Mouse (Mus musculus) lung, embryonic 16.5 days (tissue): ENCODE results near the gene Efs. TPM values are rescaled to one million over a fixed set of nuclear protein-coding genes. Genes with fewer than 3 reads are reported as not detected.

Experiments
- ATAC-seq: fragments of 200-750 bp; cut with Nextera tagmentation; 2 replicates; pipeline ENCODE4 v1.8.0; 2017; ENCODE audit warnings: low read depth, mild to moderate bottlenecking, moderate library complexity
- H3K27ac ChIP-seq: fragments of 300-500 bp; sonication (generic); 2 replicates; pipeline ENCODE4 v1.5.1; 2014; ENCODE audit warnings: mild to moderate bottlenecking, control low read depth, low read length
- H3K27me3 ChIP-seq: fragments of 300-500 bp; sonication (generic); 2 replicates; pipeline ENCODE4 v1.6.1; 2014; ENCODE audit warnings: low read depth, low read length, mixed read lengths; ENCODE audit not compliant: control insufficient read depth, insufficient read depth
- H3K36me3 ChIP-seq: fragments of 300-500 bp; sonication (generic); 2 replicates; pipeline ENCODE4 v1.6.1; 2014; ENCODE audit warnings: low read length; ENCODE audit not compliant: control insufficient read depth, insufficient read depth
- H3K4me1 ChIP-seq: fragments of 300-500 bp; sonication (generic); replicated peaks from 2 replicates; pipeline ENCODE4 v1.6.1; 2014; ENCODE audit warnings: low read length, mixed read lengths; ENCODE audit not compliant: control insufficient read depth, insufficient read depth
- H3K4me2 ChIP-seq: fragments of 300-500 bp; sonication (generic); 2 replicates; pipeline ENCODE4 v1.6.1; 2014; ENCODE audit warnings: low read depth, low read length, control low read depth
- H3K4me3 ChIP-seq: fragments of 300-500 bp; sonication (generic); 2 replicates; pipeline ENCODE4 v1.5.1; 2014; ENCODE audit warnings: mild to moderate bottlenecking, low read length, control low read depth
- H3K9ac ChIP-seq: fragments of 300-500 bp; sonication (generic); 2 replicates; pipeline ENCODE4 v1.6.1; 2014; ENCODE audit warnings: low read length, control low read depth
- H3K9me3 ChIP-seq: fragments of 300-500 bp; sonication (generic); 2 replicates; pipeline ENCODE4 v1.6.1; 2016; ENCODE audit warnings: low read length; ENCODE audit not compliant: control insufficient read depth
- WGBS: fragments of 180-500 bp; shearing (Covaris S2); extraction: QIAGEN DNeasy Blood & Tissue Kit; methylation state at CpG from one replicate; pipeline ENCODE4 v1.1.7; 2014; 5-methylcytosine and 5-hydroxymethylcytosine counted together
- microRNA counts: library from miRNA; unstranded; fragments of <30 nt; microRNA quantifications from one replicate; lab custom pipeline; 2016
- microRNA-seq: library from miRNA; unstranded; fragments of <30 nt; microRNA quantifications from one replicate; pipeline ENCODE4, GENCODE M21; 2016
- polyA plus RNA-seq: library from polyadenylated mRNA; unstranded; fragments of >200 nt; fragmentation: Nextera tagmentation; extraction: Ambion mirVana; gene quantifications from 2 replicates; pipeline ENCODE4 v1.2.1, GENCODE M21; 2015

Gene Efs
- polyA plus RNA-seq, 1 experiment from 2014 or later = 26.0 TPM

- Histone ChIP-seq H3K4me3 (no peak within 1 kb of the TSS), H3K9me3 (no peaks in the 10 kb centered on the region; the same call in 1 of the 2 replicates), H3K4me2 (no peak within 1 kb of the TSS), H3K9ac (no peak within 1 kb of the TSS), H3K36me3 (no peaks in the 10 kb centered on the region), H3K27me3 (no peaks in the 10 kb centered on the region), H3K27ac (no peak within 1 kb of the TSS), H3K4me1 (peaks cover 4% of the 10 kb centered on the region; the same call in 1 of the 2 replicates)
- ATAC-seq = no peak
- WGBS = 89% methylated on average over 5 of the region's 5 CpGs
Observed at GRCm38 (mm10) chr14:54870861-54871260, 55.1 kb downstream of the Efs start, which contains the start of gene Homez. Gene Homez, minus strand, starts transcription at chr14:54870961.

- Histone ChIP-seq H3K9me3 (no peaks in the 10 kb centered on the region; the same call in 1 of the 2 replicates), H3K4me1 (peaks cover 3% of the 10 kb centered on the region; the same call in 1 of the 2 replicates), H3K4me3 (no peak overlapping the region), H3K9ac (no peak overlapping the region), H3K27me3 (no peaks in the 10 kb centered on the region), H3K27ac (no peak overlapping the region), H3K4me2 (no peak overlapping the region), H3K36me3 (no peaks in the 10 kb centered on the region)
- WGBS = 80% methylated on average over 4 of the region's 4 CpGs
- no peak for ATAC-seq
Observed at GRCm38 (mm10) chr14:54868026-54868425, 57.9 kb downstream of the Efs start.

GRCm38 (mm10) chr14:54866936-54867335 is 59.0 kb downstream of the Efs start:
- H3K36me3 ChIP-seq = no peaks in the 10 kb centered on the region
- peaks cover 3% of the 10 kb centered on the region; the same call in 1 of the 2 replicates for H3K4me1 ChIP-seq
- no peak overlapping the region for H3K9ac ChIP-seq
- no peak overlapping the region for H3K4me2 ChIP-seq
- H3K27me3 ChIP-seq = no peaks in the 10 kb centered on the region
- no peak overlapping the region for H3K4me3 ChIP-seq
- H3K27ac ChIP-seq = no peak overlapping the region
- no peak for ATAC-seq
- 52% methylated on average over 5 of the region's 5 CpGs for WGBS
- no peaks in the 10 kb centered on the region; the same call in 1 of the 2 replicates for H3K9me3 ChIP-seq

MicroRNAs within 50 kb of the gene (microRNA counts, 519-probe panel; counts per million panel counts)
- microRNA mmu-miR-208a (lab: Ali Mortazavi, UCI) (4,021 counts per million, percentile 81 among the panel's probes with 10 or more counts), microRNA mmu-miR-208b (lab: Ali Mortazavi, UCI) (2,902 counts per million, percentile 56 among the panel's probes with 10 or more counts)

Small RNAs within 50 kb of the gene (microRNA-seq; reads per million reads assigned to microRNA genes)
- gene Mir208a = 676 reads per million, percentile 71 among the genes with 10 or more reads in this experiment
- gene Mir208b = 283 reads per million, percentile 62 among the genes with 10 or more reads in this experiment

Other genes starting within 250 kb of the Efs start
- gene 1700123O20Rik, start 239.9 kb downstream of the Efs start, polyA plus RNA-seq = 73.4 and 78.9 TPM in 2 replicates
- 106 and 116 TPM in 2 replicates for gene Acin1, start 239.2 kb downstream of the Efs start, polyA plus RNA-seq
- gene Gm29776, start 227.3 kb downstream of the Efs start, polyA plus RNA-seq = 0.11 and 0.19 TPM in 2 replicates
- 0.28 TPM in 1 of 2 replicates, not detected in the other for gene Cebpe, start 214.0 kb downstream of the Efs start, polyA plus RNA-seq
- 1.9 and 2.0 TPM in 2 replicates for gene Slc7a8, start 144.2 kb downstream of the Efs start, polyA plus RNA-seq
- not detected in 2 replicates for gene Rnf212b, start 112.0 kb downstream of the Efs start, polyA plus RNA-seq
- gene Homez, start 55.2 kb downstream of the Efs start, polyA plus RNA-seq = 10.2 and 13.2 TPM in 2 replicates
- 1.5 and 1.6 TPM in 2 replicates for gene Ppp1r3e, start 48.6 kb downstream of the Efs start, polyA plus RNA-seq
- 3.4 and 4.2 TPM in 2 replicates for gene Bcl2l2, start 42.7 kb downstream of the Efs start, polyA plus RNA-seq
- not detected in 2 replicates for gene Gm20521, start 42.7 kb downstream of the Efs start, polyA plus RNA-seq
- gene Pabpn1, start 33.6 kb downstream of the Efs start, polyA plus RNA-seq = 89.1 and 92.8 TPM in 2 replicates
- 27.2 and 28.3 TPM in 2 replicates for gene Slc22a17, start 13.0 kb downstream of the Efs start, polyA plus RNA-seq
- not detected in 2 replicates for gene Il25, start 6.6 kb upstream of the Efs start, polyA plus RNA-seq
- 1.2 and 1.7 TPM in 2 replicates for gene Cmtm5, start 10.1 kb upstream of the Efs start, polyA plus RNA-seq
- 111 and 179 TPM in 2 replicates for gene Myh6, start 40.8 kb upstream of the Efs start, polyA plus RNA-seq
- not detected in 2 replicates for gene Gm17428, start 50.8 kb upstream of the Efs start, polyA plus RNA-seq
- gene Myh7, start 68.5 kb upstream of the Efs start, polyA plus RNA-seq = 37.3 and 42.7 TPM in 2 replicates
- 75.9 and 76.9 TPM in 2 replicates for gene Ngdn, start 89.3 kb upstream of the Efs start, polyA plus RNA-seq
- gene Zfhx2, start 166.2 kb upstream of the Efs start, polyA plus RNA-seq = 3.8 and 4.3 TPM in 2 replicates
- 21.0 and 21.1 TPM in 2 replicates for gene Thtpa, start 168.7 kb upstream of the Efs start, polyA plus RNA-seq
- 19.7 and 23.2 TPM in 2 replicates for gene Ap1g2, start 180.5 kb upstream of the Efs start, polyA plus RNA-seq
- 0.18 and 0.40 TPM in 2 replicates for gene Jph4, start 190.8 kb upstream of the Efs start, polyA plus RNA-seq